Mouse (Mus musculus): Measurements from ENCODE around the gene Macc1. TPM values are rescaled to one million over a fixed set of nuclear protein-coding genes. Genes with fewer than 3 reads are reported as not detected.

The Macc1 gene
- polyA plus RNA-seq, 1 experiment from 2014 or later: not detected

GRCm38 (mm10) chr12:119410956-119411355 is 96.9 kb downstream of the Macc1 start:
- no peak for ATAC-seq (ENCODE audit: insufficient number of reproducible peaks, insufficient read depth, low FRiP score, low read depth)
- no peak overlapping the region for H3K9ac ChIP-seq (ENCODE audit: low read length)
- H3K27me3 ChIP-seq (ENCODE audit: control insufficient read depth, insufficient read depth, low read length): no peaks in the 10 kb centered on the region
- H3K4me2 ChIP-seq (ENCODE audit: low read length): no peak overlapping the region
- 61% methylated on average over 2 of the region's 2 CpGs for WGBS
- H3K4me3 ChIP-seq (ENCODE audit: control insufficient read depth in 1 of 2, insufficient read depth in 1 of 2, low read depth in 1 of 2, low read length in 2 of 2): no peak overlapping the region
- no peaks in the 10 kb centered on the region for H3K9me3 ChIP-seq (ENCODE audit: control insufficient read depth, low read length)
- H3K27ac ChIP-seq (replicated peaks in 1 of 2; ENCODE audit: control insufficient read depth in 1 of 2, insufficient read depth in 1 of 2, low read depth in 2 of 2, low read length in 2 of 2): no peak overlapping the region
- H3K4me1 ChIP-seq (ENCODE audit: control insufficient read depth in 2 of 2, insufficient read depth in 2 of 2, low read length in 2 of 2): no peaks in the 10 kb centered on the region
- H3K36me3 ChIP-seq (ENCODE audit: control insufficient read depth, insufficient read depth, low read length): no peaks in the 10 kb centered on the region

GRCm38 (mm10) chr12:119411982-119412381 is 97.9 kb downstream of the Macc1 start:
- Histone ChIP-seq H3K4me3 (ENCODE audit: control insufficient read depth in 1 of 2, insufficient read depth in 1 of 2, low read depth in 1 of 2, low read length in 2 of 2) (no peak overlapping the region), H3K9me3 (ENCODE audit: control insufficient read depth, low read length) (no peaks in the 10 kb centered on the region), H3K27me3 (ENCODE audit: control insufficient read depth, insufficient read depth, low read length) (no peaks in the 10 kb centered on the region), H3K4me2 (ENCODE audit: low read length) (no peak overlapping the region), H3K27ac (replicated peaks in 1 of 2; ENCODE audit: control insufficient read depth in 1 of 2, insufficient read depth in 1 of 2, low read depth in 2 of 2, low read length in 2 of 2) (no peak overlapping the region), H3K4me1 (ENCODE audit: control insufficient read depth in 2 of 2, insufficient read depth in 2 of 2, low read length in 2 of 2) (no peaks in the 10 kb centered on the region), H3K9ac (ENCODE audit: low read length) (no peak overlapping the region), H3K36me3 (ENCODE audit: control insufficient read depth, insufficient read depth, low read length) (no peaks in the 10 kb centered on the region)
- ATAC-seq (ENCODE audit: insufficient number of reproducible peaks, insufficient read depth, low FRiP score, low read depth): no peak
- WGBS: 79% methylated on average over 2 of the region's 2 CpGs

GRCm38 (mm10) chr12:119415900-119416299 is 101.8 kb downstream of the Macc1 start:
- H3K9me3 ChIP-seq (ENCODE audit: control insufficient read depth, low read length): no peaks in the 10 kb centered on the region
- ATAC-seq (ENCODE audit: insufficient number of reproducible peaks, insufficient read depth, low FRiP score, low read depth): no peak
- H3K27ac ChIP-seq (replicated peaks in 1 of 2; ENCODE audit: control insufficient read depth in 1 of 2, insufficient read depth in 1 of 2, low read depth in 2 of 2, low read length in 2 of 2): no peak overlapping the region
- no peak overlapping the region for H3K4me2 ChIP-seq (ENCODE audit: low read length)
- no peaks in the 10 kb centered on the region for H3K4me1 ChIP-seq (ENCODE audit: control insufficient read depth in 2 of 2, insufficient read depth in 2 of 2, low read length in 2 of 2)
- no peak overlapping the region for H3K4me3 ChIP-seq (ENCODE audit: control insufficient read depth in 1 of 2, insufficient read depth in 1 of 2, low read depth in 1 of 2, low read length in 2 of 2)
- H3K9ac ChIP-seq (ENCODE audit: low read length): no peak overlapping the region
- no peaks in the 10 kb centered on the region for H3K36me3 ChIP-seq (ENCODE audit: control insufficient read depth, insufficient read depth, low read length)
- no peaks in the 10 kb centered on the region for H3K27me3 ChIP-seq (ENCODE audit: control insufficient read depth, insufficient read depth, low read length)
- 80% methylated on average over 2 of the region's 2 CpGs for WGBS

- no peak overlapping the region for H3K4me3 ChIP-seq (ENCODE audit: control insufficient read depth in 1 of 2, insufficient read depth in 1 of 2, low read depth in 1 of 2, low read length in 2 of 2)
- 49% methylated on average over 2 of the region's 2 CpGs for WGBS
- no peak overlapping the region for H3K27ac ChIP-seq (replicated peaks in 1 of 2; ENCODE audit: control insufficient read depth in 1 of 2, insufficient read depth in 1 of 2, low read depth in 2 of 2, low read length in 2 of 2)
- H3K4me2 ChIP-seq (ENCODE audit: low read length): no peak overlapping the region
- H3K9ac ChIP-seq (ENCODE audit: low read length): no peak overlapping the region
- no peak for ATAC-seq (ENCODE audit: insufficient number of reproducible peaks, insufficient read depth, low FRiP score, low read depth)
- H3K9me3 ChIP-seq (ENCODE audit: control insufficient read depth, low read length): no peaks in the 10 kb centered on the region
- no peaks in the 10 kb centered on the region for H3K4me1 ChIP-seq (ENCODE audit: control insufficient read depth in 2 of 2, insufficient read depth in 2 of 2, low read length in 2 of 2)
- H3K36me3 ChIP-seq (ENCODE audit: control insufficient read depth, insufficient read depth, low read length): no peaks in the 10 kb centered on the region
- no peaks in the 10 kb centered on the region for H3K27me3 ChIP-seq (ENCODE audit: control insufficient read depth, insufficient read depth, low read length)
Measured at GRCm38 (mm10) chr12:119425749-119426148, 111.7 kb downstream of the Macc1 start.

GRCm38 (mm10) chr12:119426182-119426886 is 112.3 kb downstream of the Macc1 start:
- H3K9me3 ChIP-seq (ENCODE audit: control insufficient read depth, low read length): no peaks in the 10 kb centered on the region
- 88% methylated on average over 2 of the region's 2 CpGs for WGBS
- H3K4me2 ChIP-seq (ENCODE audit: low read length): no peak overlapping the region
- H3K36me3 ChIP-seq (ENCODE audit: control insufficient read depth, insufficient read depth, low read length): no peaks in the 10 kb centered on the region
- no peak for ATAC-seq (ENCODE audit: insufficient number of reproducible peaks, insufficient read depth, low FRiP score, low read depth)
- no peak overlapping the region for H3K9ac ChIP-seq (ENCODE audit: low read length)
- H3K27ac ChIP-seq (replicated peaks in 1 of 2; ENCODE audit: control insufficient read depth in 1 of 2, insufficient read depth in 1 of 2, low read depth in 2 of 2, low read length in 2 of 2): no peak overlapping the region
- no peaks in the 10 kb centered on the region for H3K27me3 ChIP-seq (ENCODE audit: control insufficient read depth, insufficient read depth, low read length)
- no peaks in the 10 kb centered on the region for H3K4me1 ChIP-seq (ENCODE audit: control insufficient read depth in 2 of 2, insufficient read depth in 2 of 2, low read length in 2 of 2)
- no peak overlapping the region for H3K4me3 ChIP-seq (ENCODE audit: control insufficient read depth in 1 of 2, insufficient read depth in 1 of 2, low read depth in 1 of 2, low read length in 2 of 2)

GRCm38 (mm10) chr12:119426887-119427204 is 112.8 kb downstream of the Macc1 start:
- H3K36me3 ChIP-seq (ENCODE audit: control insufficient read depth, insufficient read depth, low read length): no peaks in the 10 kb centered on the region
- no peak overlapping the region for H3K4me3 ChIP-seq (ENCODE audit: control insufficient read depth in 1 of 2, insufficient read depth in 1 of 2, low read depth in 1 of 2, low read length in 2 of 2)
- no peaks in the 10 kb centered on the region for H3K27me3 ChIP-seq (ENCODE audit: control insufficient read depth, insufficient read depth, low read length)
- H3K27ac ChIP-seq (replicated peaks in 1 of 2; ENCODE audit: control insufficient read depth in 1 of 2, insufficient read depth in 1 of 2, low read depth in 2 of 2, low read length in 2 of 2): no peak overlapping the region
- H3K9ac ChIP-seq (ENCODE audit: low read length): no peak overlapping the region
- WGBS: 63% methylated on average over 1 of the region's 1 CpGs
- H3K4me2 ChIP-seq (ENCODE audit: low read length): no peak overlapping the region
- no peak for ATAC-seq (ENCODE audit: insufficient number of reproducible peaks, insufficient read depth, low FRiP score, low read depth)
- no peaks in the 10 kb centered on the region for H3K9me3 ChIP-seq (ENCODE audit: control insufficient read depth, low read length)
- H3K4me1 ChIP-seq (ENCODE audit: control insufficient read depth in 2 of 2, insufficient read depth in 2 of 2, low read length in 2 of 2): no peaks in the 10 kb centered on the region

- no peak overlapping the region for H3K27ac ChIP-seq (replicated peaks in 1 of 2; ENCODE audit: control insufficient read depth in 1 of 2, insufficient read depth in 1 of 2, low read depth in 2 of 2, low read length in 2 of 2)
- ATAC-seq (ENCODE audit: insufficient number of reproducible peaks, insufficient read depth, low FRiP score, low read depth): no peak
- H3K4me3 ChIP-seq (ENCODE audit: control insufficient read depth in 1 of 2, insufficient read depth in 1 of 2, low read depth in 1 of 2, low read length in 2 of 2): no peak overlapping the region
- H3K4me1 ChIP-seq (ENCODE audit: control insufficient read depth in 2 of 2, insufficient read depth in 2 of 2, low read length in 2 of 2): no peaks in the 10 kb centered on the region
- H3K27me3 ChIP-seq (ENCODE audit: control insufficient read depth, insufficient read depth, low read length): no peaks in the 10 kb centered on the region
- H3K9ac ChIP-seq (ENCODE audit: low read length): no peak overlapping the region
- no peaks in the 10 kb centered on the region for H3K9me3 ChIP-seq (ENCODE audit: control insufficient read depth, low read length)
- H3K36me3 ChIP-seq (ENCODE audit: control insufficient read depth, insufficient read depth, low read length): no peaks in the 10 kb centered on the region
- no peak overlapping the region for H3K4me2 ChIP-seq (ENCODE audit: low read length)
- WGBS: 65% methylated on average over 2 of the region's 2 CpGs
Measured at GRCm38 (mm10) chr12:119440720-119441119, 126.7 kb downstream of the Macc1 start.

- Histone ChIP-seq H3K36me3 (ENCODE audit: control insufficient read depth, insufficient read depth, low read length) (no peaks in the 10 kb centered on the region), H3K27ac (replicated peaks in 1 of 2; ENCODE audit: control insufficient read depth in 1 of 2, insufficient read depth in 1 of 2, low read depth in 2 of 2, low read length in 2 of 2) (no peak overlapping the region), H3K27me3 (ENCODE audit: control insufficient read depth, insufficient read depth, low read length) (no peaks in the 10 kb centered on the region), H3K4me1 (ENCODE audit: control insufficient read depth in 2 of 2, insufficient read depth in 2 of 2, low read length in 2 of 2) (no peaks in the 10 kb centered on the region), H3K4me2 (ENCODE audit: low read length) (no peak overlapping the region), H3K4me3 (ENCODE audit: control insufficient read depth in 1 of 2, insufficient read depth in 1 of 2, low read depth in 1 of 2, low read length in 2 of 2) (no peak overlapping the region), H3K9me3 (ENCODE audit: control insufficient read depth, low read length) (no peaks in the 10 kb centered on the region), H3K9ac (ENCODE audit: low read length) (no peak overlapping the region)
- 88% methylated on average over 2 of the region's 2 CpGs for WGBS
- no peak for ATAC-seq (ENCODE audit: insufficient number of reproducible peaks, insufficient read depth, low FRiP score, low read depth)
Measured at GRCm38 (mm10) chr12:119450116-119450515, 136.0 kb downstream of the Macc1 start.
